Mouse (Mus musculus) cerebellum, adult 9-10 months (tissue): ENCODE data around the gene Smap2.
"Not testable (repeated sequence)": the region's sequence is repeated elsewhere in the genome, so short reads cannot be mapped to it uniquely, and the experiment has no call there.

ENCODE experiments used
- DNase-seq: peaks from one replicate; pipeline ENCODE4 v3.0.0; 2022

The Smap2 gene

DNA sequence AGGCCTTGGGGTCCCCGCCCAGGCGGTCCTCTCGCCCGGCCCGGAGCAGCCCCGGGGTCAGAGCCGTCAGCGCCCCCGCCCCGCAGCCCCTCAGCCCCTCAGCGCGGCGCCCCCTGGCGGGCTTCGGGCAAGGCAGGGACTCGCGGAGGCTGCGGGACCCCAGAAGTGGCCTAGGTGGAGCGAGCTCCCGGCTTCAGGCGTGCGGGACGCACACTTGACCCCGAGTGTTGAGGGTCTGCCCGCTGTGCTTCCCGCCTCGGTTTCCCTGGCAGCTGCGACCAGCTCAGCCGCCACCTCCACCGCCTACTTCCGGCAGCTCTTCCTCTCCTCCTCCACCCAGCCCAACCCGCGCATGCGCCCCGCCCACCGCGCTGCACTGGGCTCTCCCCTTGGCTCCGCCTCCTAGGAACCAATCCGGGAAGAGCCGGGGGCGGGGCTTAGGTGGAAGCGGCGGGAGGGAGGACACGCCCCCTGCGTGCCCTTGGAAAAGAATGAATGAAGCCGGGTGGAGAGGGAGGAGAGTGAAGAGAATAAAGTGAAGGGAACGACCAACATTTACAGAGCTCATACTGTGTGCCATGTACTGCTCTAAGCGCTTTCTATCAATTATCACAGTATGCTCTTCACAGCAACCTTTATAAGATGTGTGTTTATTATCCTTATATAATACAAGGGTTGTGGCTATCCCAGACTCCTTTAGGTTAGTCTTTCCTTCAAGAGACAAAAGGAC is at the start of gene Smap2:
TSS of gene Smap2 (minus strand) at position 320 of the 730 bp plus-strand sequence.
- DNase-seq: peak; percentile 99

- DNase-seq: no peak
Observed at GRCm38 (mm10) chr4:121065336-121065735, 48.3 kb upstream of the Smap2 start.

GRCm38 (mm10) chr4:121059218-121059617 is 42.2 kb upstream of the Smap2 start:
- not testable (repeated sequence) for DNase-seq

DNA sequence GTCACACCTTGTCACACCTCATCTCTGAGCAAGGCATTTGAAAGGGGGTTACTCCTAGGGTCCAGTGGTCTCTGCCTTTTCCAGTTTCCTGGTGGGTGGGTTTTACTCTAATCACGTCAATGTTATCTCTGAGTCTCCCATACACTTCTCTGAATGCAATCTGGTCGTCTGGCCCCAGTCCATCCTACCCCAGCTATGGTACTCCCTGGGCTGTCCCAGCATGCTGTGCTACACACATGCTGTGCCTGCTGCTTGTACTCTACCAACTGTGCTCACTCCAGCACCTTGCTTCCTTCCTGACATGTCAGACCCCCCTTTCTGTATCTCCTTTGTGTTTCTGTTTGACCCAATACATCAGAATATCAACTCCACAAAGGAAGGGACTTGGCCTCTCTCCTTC is 40.0 kb upstream of the Smap2 start:
- DNase-seq: no peak

- DNase-seq: peak; percentile 34
Observed at GRCm38 (mm10) chr4:121056342-121056741, 39.3 kb upstream of the Smap2 start.

DNA sequence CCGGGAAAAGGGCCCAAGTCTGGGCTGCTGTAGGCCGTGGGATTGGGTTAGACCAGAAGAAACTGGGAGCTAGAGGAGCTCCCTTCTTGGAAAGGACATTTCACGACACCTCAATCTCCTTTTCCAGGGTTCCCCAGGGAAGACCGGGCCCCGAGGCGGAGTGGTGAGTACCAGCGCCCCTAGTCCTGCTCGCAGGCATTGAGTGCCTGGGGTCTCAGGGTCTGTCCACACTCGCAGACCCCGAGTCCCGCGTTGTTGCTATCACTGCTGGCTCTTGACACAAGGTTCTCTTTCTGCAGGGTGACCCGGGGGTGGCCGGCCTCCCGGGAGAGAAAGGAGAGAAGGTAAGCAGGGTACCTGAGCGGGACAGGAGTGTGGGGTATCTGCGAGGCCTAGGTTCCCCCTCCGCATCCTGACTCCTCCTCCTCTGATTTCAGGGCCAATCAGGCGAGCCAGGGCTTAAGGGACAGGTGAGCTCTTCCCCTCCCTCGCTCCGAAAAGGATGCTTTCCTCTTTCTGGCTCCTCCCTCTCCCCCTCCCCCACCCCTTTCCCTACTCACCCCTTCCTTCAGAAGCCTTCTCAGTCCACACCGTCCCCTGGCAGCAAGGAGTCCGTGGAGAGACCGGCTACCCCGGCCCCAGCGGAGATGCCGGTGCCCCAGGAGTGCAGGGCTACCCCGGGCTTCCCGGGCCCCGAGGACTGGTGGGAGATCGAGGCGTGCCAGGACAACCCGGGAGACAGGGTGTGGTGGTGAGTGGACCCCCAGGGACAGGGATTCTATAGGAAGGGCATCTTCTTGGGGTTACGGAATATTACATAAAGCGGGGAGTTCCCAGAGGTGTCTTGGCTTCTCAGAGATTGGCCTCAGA is 35.6 kb upstream of the Smap2 start:
- peak; percentile 73 for DNase-seq

DNA sequence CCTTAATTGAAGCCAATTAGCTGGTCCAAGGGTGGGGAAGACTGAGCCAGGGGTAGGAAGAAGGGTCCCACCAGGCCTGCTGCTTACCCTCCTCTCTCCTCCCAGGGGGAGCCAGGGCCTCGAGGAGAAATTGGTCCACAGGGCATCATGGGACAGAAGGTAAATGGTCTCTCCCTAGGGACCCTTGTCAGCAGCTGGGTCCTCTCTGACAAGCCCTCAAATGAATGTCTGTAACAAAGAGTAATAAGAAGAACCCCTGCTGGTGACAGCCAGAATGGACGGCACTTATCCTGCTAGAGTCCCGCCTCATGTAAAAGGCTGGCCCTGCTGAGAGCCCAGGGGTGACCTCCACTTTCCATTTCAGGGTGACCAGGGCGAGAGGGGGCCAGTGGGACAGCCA is 34.8 kb upstream of the Smap2 start:
- peak; percentile 43 for DNase-seq

GRCm38 (mm10) chr4:121042946-121043345 is 25.9 kb upstream of the Smap2 start:
- no peak for DNase-seq

DNA sequence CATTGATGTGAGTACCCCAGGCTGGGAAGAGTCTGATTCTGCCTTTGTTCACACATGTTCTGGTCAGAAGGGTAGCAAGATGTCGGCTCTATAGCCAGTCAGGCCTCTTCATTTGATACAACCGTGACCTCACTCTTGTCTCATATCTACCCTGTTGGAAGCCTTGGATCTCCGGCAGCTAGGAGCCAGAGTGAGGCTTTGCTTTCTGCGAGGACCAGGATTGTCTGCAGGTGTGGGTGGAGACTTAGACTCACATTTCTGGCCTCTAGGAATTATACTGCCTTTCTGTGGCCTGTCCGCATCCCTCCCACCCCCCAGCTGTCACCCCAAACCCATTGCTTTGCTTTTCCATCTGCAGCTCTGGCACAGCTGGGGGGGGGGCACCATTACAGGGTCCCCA is 25.4 kb upstream of the Smap2 start:
- DNase-seq: no peak

GRCm38 (mm10) chr4:121040897-121041671 is 24.0 kb upstream of the Smap2 start:
- peak; percentile 71 for DNase-seq

DNA sequence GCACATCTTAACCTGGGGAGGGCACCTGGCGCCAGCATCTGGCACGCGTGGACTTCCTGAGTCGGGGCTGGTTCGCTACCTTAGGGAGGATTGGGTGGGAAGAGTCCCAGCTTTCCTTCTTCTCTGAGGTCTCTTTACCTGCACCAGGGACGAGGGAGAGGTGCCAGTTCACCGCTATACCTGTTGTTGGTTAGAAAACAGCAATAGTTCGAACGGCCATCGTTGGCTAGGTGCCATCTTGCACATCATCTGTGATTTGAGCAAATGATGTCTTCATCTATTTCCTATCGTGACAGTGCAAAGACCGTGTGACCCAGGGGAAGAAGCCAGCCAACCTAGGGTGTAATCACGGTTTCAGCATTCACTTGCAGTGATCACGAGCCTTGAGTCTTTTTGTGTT is 23.3 kb upstream of the Smap2 start:
- DNase-seq: no peak

DNA sequence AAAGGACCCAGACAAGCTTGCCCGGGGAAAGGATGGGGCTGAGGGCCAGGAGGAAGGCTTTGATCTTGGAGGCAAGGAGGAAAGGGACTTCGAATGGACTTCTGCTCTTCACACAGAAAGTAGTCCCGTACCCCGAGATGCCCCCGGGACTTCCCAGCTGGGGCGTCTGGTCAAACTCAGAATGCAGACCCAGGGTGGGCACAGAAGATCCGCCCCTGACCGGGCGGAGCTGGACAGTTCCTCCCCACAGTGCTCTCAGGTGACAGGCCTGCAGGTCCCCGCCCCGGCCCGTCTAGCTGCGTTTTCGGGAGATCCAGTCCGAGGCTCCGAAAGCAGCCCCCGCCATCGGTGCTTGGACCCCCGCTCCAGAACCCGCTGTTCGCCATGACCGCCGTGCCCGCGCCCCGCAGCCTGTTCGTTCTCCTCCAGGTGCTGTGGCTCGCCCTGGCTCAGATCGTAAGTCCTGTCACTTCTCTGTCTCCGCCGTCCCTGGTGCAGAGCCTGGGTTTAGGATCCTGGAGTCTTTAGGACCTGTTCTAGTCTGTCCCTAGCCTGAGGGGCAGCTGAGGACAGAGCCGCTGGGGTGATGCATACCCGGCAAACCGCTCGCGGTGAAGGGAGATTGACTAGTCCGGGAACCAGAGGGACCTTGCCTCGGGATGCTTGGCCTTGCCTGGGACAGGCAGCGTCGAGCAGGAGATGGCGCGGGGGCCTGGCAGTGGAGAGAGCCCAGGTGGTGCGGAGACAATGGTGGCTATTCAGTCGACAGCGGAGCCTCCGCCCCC is 22.5 kb upstream of the Smap2 start, which contains the start of gene Col9a2:
TSS of gene Col9a2 (plus strand) at position 55 of the 785 bp plus-strand sequence.
- no peak for DNase-seq

- DNase-seq: no peak
Observed at GRCm38 (mm10) chr4:121033006-121033405, 16.0 kb upstream of the Smap2 start.

DNA sequence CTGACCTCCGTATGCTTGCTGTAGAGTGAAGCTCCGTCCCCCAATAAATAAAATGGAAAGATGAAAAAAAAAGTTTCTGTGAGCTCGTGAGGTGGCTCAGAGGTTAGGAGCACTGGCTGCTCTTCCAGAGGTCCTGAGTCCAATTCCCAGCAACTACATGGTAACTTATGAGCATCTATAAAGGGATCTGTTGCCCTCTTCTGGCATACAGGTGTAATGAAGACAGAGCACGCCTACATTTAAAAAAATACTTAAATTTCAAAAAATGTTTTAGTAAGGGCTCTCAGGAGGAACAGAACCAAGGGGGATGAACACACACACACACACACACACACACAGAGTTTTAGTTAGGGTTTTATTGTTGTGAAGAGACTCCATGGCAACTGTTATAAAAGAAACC is 14.4 kb upstream of the Smap2 start:
- no peak for DNase-seq

- no peak for DNase-seq
Observed at GRCm38 (mm10) chr4:121029632-121030031, 12.6 kb upstream of the Smap2 start.

DNA sequence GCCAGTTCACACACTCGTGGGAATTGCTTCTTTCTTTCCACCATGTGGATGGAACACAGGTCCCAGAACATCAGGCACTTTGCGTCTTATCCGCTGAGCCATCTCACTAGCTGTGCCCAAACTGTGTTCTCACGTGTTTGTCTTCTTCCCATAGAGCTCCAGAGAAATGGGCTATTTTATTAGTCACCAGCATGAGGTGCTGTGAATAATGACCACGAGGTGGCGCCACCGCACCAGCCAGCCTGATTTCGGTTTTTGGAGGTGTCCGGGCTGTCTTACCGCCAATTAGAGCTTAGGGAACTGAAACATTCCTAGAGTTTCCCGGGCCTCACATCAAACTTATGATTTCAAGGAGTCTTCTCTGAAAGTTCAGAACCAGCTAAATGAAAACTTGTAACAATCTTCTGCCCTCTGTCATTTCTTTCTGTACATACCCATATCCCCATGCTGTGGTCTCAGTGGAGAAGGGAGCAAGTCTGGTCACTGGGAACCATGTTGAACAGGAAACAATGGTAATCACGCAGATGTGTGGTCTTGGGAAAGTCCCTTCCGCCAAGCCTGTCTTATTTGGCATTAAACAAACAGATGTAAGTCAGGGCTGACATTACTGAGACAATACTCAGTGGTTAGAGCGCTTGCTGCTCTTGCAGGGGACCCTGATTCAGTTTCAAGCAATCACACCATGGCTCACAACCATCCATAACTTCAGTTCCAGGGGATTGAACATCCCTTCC is 11.8 kb upstream of the Smap2 start:
- DNase-seq: no peak

- no peak for DNase-seq
Observed at GRCm38 (mm10) chr4:121028146-121028545, 11.1 kb upstream of the Smap2 start.

GRCm38 (mm10) chr4:121025681-121026080 is 8.6 kb upstream of the Smap2 start:
- no peak for DNase-seq

- DNase-seq: no peak
Observed at GRCm38 (mm10) chr4:121023941-121024340, 6.9 kb upstream of the Smap2 start.

GRCm38 (mm10) chr4:121023464-121023863 is 6.4 kb upstream of the Smap2 start:
- no peak for DNase-seq

DNA sequence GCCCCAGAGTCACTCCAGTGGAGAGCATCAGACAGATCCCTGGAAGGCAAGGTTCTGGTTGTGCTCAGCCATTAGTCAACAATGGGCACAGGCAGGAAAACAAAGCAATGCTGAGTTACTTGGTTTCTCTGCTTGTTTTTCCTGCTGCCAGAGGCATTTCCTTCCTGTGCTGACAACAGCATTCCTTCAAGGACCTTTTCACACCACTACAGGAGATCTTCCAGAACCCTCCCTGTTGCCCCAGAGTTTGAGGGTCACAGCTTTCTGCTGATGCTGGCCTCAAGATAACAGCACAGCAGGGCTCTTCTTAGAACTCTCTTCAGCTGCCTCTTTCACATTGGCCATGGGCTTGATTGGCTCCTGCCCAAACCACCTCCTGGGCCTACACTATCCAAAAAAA is 4.9 kb upstream of the Smap2 start:
- DNase-seq: no peak
